Mouse (Mus musculus) liver, embryonic 14.5 days (tissue): ENCODE results near the gene Osbpl10. TPM values are rescaled to one million over a fixed set of nuclear protein-coding genes. Genes with fewer than 3 reads are reported as not detected.

Source experiments
- ATAC-seq: fragments of 200-750 bp; cut with Nextera tagmentation; 2 replicates; pipeline ENCODE4 v1.8.0; 2017; ENCODE audit warnings: moderate number of reproducible peaks, mild to moderate bottlenecking, moderate library complexity; ENCODE audit not compliant: insufficient read depth
- DNase-seq, 3 experiments: peaks; one replicate each; pipeline ENCODE4 v3.0.0-alpha.2; 2012 to 2013; ENCODE audit warnings: low read depth in 3 of 3, low spot score in 3 of 3
- H3K27ac ChIP-seq: fragments of 300-500 bp; sonication (generic); 2 replicates; pipeline ENCODE4 v1.5.1; 2014; ENCODE audit warnings: moderate library complexity, mild to moderate bottlenecking, control low read depth, inconsistent platforms
- H3K27me3 ChIP-seq: fragments of 300-500 bp; sonication (generic); 2 replicates; pipeline ENCODE4 v1.6.1; 2014; ENCODE audit warnings: mild to moderate bottlenecking, low read length, moderate library complexity; ENCODE audit not compliant: control insufficient read depth, insufficient read depth
- H3K36me3 ChIP-seq: fragments of 300-500 bp; sonication (generic); replicated peaks from 2 replicates; pipeline ENCODE4 v1.6.1; 2014; ENCODE audit warnings: low read depth; ENCODE audit not compliant: control insufficient read depth, insufficient read depth
- H3K4me1 ChIP-seq, 2 experiments: fragments of 200-500 bp in 1 of 2; fragments of 300-500 bp in 1 of 2; sonication (generic) in 1 of 2; replicated peaks; 2 replicates each; pipeline ENCODE4 v1.6.1; 2012 to 2014; ENCODE audit warnings: antibody characterized with exemption in 1 of 2, inconsistent platforms in 1 of 2, low read length in 1 of 2; ENCODE audit not compliant: control insufficient read depth in 2 of 2, insufficient read depth in 2 of 2
- H3K4me2 ChIP-seq: fragments of 300-500 bp; sonication (generic); 2 replicates; pipeline ENCODE4 v1.6.1; 2014; ENCODE audit warnings: low read depth, mild to moderate bottlenecking, control low read depth, moderate library complexity
- H3K4me3 ChIP-seq, 2 experiments: fragments of 200-500 bp in 1 of 2; fragments of 300-500 bp in 1 of 2; sonication (generic) in 1 of 2; 2 replicates each; pipeline ENCODE4 v1.5.1; 2012 to 2014; ENCODE audit warnings: low read depth in 2 of 2, low read length in 2 of 2, mild to moderate bottlenecking in 2 of 2, control low read depth in 1 of 2, inconsistent platforms in 1 of 2, moderate library complexity in 1 of 2; ENCODE audit not compliant: insufficient read depth in 1 of 2
- H3K9ac ChIP-seq: fragments of 300-500 bp; sonication (generic); replicated peaks from 2 replicates; pipeline ENCODE4 v1.6.1; 2014; ENCODE audit warnings: mild to moderate bottlenecking, control low read depth, moderate library complexity
- H3K9me3 ChIP-seq: fragments of 300-500 bp; sonication (generic); 2 replicates; pipeline ENCODE4 v1.6.1; 2016; ENCODE audit warnings: low read length, mixed read lengths; ENCODE audit not compliant: control insufficient read depth
- CTCF ChIP-seq: IDR thresholded peaks from 2 replicates; pipeline ENCODE4 v1.5.1; 2016; ENCODE audit warnings: antibody characterized with exemption, low read depth, control low read depth
- EP300 ChIP-seq: IDR thresholded peaks from 2 replicates; pipeline ENCODE4 v1.6.1; 2016; ENCODE audit warnings: antibody characterized with exemption, low read depth
- WGBS: fragments of 180-500 bp; shearing (Covaris S2); extraction: QIAGEN DNeasy Blood & Tissue Kit; methylation state at CpG from one replicate; pipeline ENCODE4 v1.1.7; 2014; ENCODE audit not compliant: insufficient replicate concordance; 5-methylcytosine and 5-hydroxymethylcytosine counted together
- polyA plus RNA-seq, 2 experiments: library from polyadenylated mRNA; depleted of rRNA in 1 of 2; stranded (reverse) in 1 of 2; unstranded in 1 of 2; fragments of >200 nt; fragmentation: Nextera tagmentation in 1 of 2; extraction: Ambion mirVana in 1 of 2; gene quantifications; 2 replicates each; pipeline versions ENCODE4 v1.2.1 to v1.2.3; 2012 to 2014

The Osbpl10 gene
- polyA plus RNA-seq, 2 experiments: 0.08 to 0.29 TPM

DNA sequence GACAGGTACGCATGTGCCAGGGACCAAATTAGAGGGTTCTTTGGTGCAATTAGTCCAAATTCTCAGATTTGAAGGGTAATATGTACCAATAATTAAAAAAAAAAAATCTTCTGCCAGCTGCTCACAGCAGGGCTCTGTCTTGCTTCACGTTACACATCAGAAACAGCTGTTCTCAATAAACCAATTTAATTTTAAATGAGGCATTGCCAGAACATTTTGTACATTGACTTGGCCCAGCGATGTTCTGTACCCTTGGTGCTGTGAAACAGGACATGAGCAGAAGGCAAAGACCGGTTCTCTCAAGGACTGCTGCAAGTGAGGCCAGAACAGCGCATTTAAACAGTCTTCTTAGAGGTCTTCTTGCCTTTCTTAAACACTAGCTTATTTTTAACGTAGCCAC, 265.3 kb downstream of the Osbpl10 start:
- DNase-seq: no peak
- Histone ChIP-seq H3K27ac (no peak overlapping the region), H3K36me3 (peaks cover 67% of the 10 kb centered on the region), H3K4me3 (no peak overlapping the region), H3K27me3 (no peaks in the 10 kb centered on the region), H3K4me2 (no peak overlapping the region), H3K9me3 (no peaks in the 10 kb centered on the region), H3K9ac (no peak overlapping the region), H3K4me1 (no peaks in the 10 kb centered on the region)
- 91% methylated on average over 6 of the region's 6 CpGs for WGBS
- no peak for TF ChIP-seq CTCF
- TF ChIP-seq EP300: no peak
- ATAC-seq: no peak

DNA sequence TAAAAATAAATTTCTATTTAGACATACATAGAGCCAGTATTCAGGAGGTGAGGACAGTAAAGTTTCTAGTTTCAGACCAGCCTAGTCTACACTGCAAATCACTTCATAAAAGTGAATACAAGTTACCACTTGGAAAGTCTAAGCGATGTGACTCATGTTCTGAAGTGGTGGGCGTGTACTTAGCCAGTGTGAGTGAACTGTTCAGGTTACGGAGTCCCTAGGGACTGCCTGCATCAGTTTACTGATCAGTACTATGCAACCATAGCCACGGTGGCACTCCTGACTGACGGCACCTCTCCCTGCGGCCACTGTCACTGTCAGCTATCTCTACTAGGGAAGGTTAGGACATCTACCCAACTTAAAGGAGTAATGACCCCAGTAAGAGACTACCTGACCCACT, 266.7 kb downstream of the Osbpl10 start:
- no peak overlapping the region for H3K4me2 ChIP-seq
- H3K36me3 ChIP-seq: peaks cover 72% of the 10 kb centered on the region
- H3K27me3 ChIP-seq: no peaks in the 10 kb centered on the region
- no peak overlapping the region for H3K27ac ChIP-seq
- no peak overlapping the region for H3K9ac ChIP-seq
- no peak overlapping the region for H3K4me3 ChIP-seq
- H3K9me3 ChIP-seq: no peaks in the 10 kb centered on the region
- H3K4me1 ChIP-seq: peaks cover 7 to 8% of the 10 kb centered on the region in 2 experiments
- ATAC-seq (no peak), DNase-seq (no peak)
- TF ChIP-seq EP300 (no peak), CTCF (no peak)
- WGBS: 81% methylated on average over 6 of the region's 6 CpGs

- H3K27ac ChIP-seq: no peak overlapping the region
- 16% methylated on average over 5 of the region's 5 CpGs for WGBS
- no peaks in the 10 kb centered on the region for H3K9me3 ChIP-seq
- ATAC-seq: peak; percentile 88
- H3K36me3 ChIP-seq: peaks cover 65% of the 10 kb centered on the region
- H3K9ac ChIP-seq: no peak overlapping the region
- H3K4me3 ChIP-seq: no peak overlapping the region
- peak in 2 of 3 experiments; percentile 18 to 19 for DNase-seq
- TF ChIP-seq CTCF: no peak
- no peak for TF ChIP-seq EP300
- H3K4me1 ChIP-seq: peaks cover 8 to 11% of the 10 kb centered on the region in 2 experiments
- H3K4me2 ChIP-seq: peak overlapping the region; percentile 21; the same call in 1 of the 2 replicates
- no peaks in the 10 kb centered on the region for H3K27me3 ChIP-seq
Observed at GRCm38 (mm10) chr9:115249145-115249544, 270.8 kb downstream of the Osbpl10 start.

- H3K9ac ChIP-seq: no peak overlapping the region
- TF ChIP-seq EP300 (no peak), CTCF (no peak)
- ATAC-seq (no peak), DNase-seq (no peak)
- no peak overlapping the region for H3K27ac ChIP-seq
- H3K27me3 ChIP-seq: no peaks in the 10 kb centered on the region
- WGBS: 72% methylated on average over 6 of the region's 6 CpGs
- H3K4me3 ChIP-seq: no peak overlapping the region
- H3K9me3 ChIP-seq: no peaks in the 10 kb centered on the region
- peaks cover 3 to 8% of the 10 kb centered on the region in 2 experiments; a peak in 3 of 4 replicates for H3K4me1 ChIP-seq
- no peak overlapping the region for H3K4me2 ChIP-seq
- H3K36me3 ChIP-seq: peaks cover 33% of the 10 kb centered on the region
Observed at GRCm38 (mm10) chr9:115257733-115258286, 279.4 kb downstream of the Osbpl10 start.

DNA sequence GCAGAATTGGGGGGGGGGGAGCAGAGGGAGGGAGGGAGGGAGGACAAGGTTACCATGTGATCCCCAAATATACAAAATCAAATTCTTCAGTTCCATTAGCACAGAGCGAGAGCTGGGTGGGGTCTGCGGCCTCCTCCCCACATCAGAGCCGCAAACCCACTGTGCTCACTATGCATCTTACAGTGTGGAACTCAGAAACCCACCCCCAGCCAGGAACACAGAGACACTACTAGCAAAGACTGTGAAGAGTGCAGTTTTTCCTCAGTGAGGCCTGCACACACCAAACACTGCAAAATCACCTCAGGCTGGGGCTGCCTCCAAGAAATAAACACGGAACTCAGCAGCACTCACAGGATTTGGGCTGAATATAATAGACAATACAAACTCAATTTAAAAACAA, 281.5 kb downstream of the Osbpl10 start:
- TF ChIP-seq CTCF (no peak), EP300 (no peak)
- peaks cover 3 to 8% of the 10 kb centered on the region in 2 experiments; a peak in 3 of 4 replicates for H3K4me1 ChIP-seq
- H3K4me2 ChIP-seq: no peak overlapping the region
- H3K27ac ChIP-seq: no peak overlapping the region
- no peak overlapping the region for H3K9ac ChIP-seq
- H3K27me3 ChIP-seq: no peaks in the 10 kb centered on the region
- 86% methylated on average over 4 of the region's 4 CpGs for WGBS
- no peak overlapping the region for H3K4me3 ChIP-seq
- no peaks in the 10 kb centered on the region for H3K9me3 ChIP-seq
- ATAC-seq: no peak
- H3K36me3 ChIP-seq: peaks cover 24% of the 10 kb centered on the region
- DNase-seq: no peak
